Mouse (Mus musculus) left cerebral cortex, adult 8-10 months (tissue): ENCODE measurements at regions not wholly inside any gene's neighbourhood (a gene's known extent, or its start where the extent isn't known, plus 50 kb on each side); places are given as distances from the start of the nearest gene placed in this dataset.
A peak's percentile ranks its signal among the peaks of the same experiment; 100 is the strongest.

Source experiments
- DNase-seq, 2 experiments: peaks; one replicate each; pipeline ENCODE4 v3.0.0; 2022; ENCODE audit warnings: low spot score in 2 of 2

GRCm38 (mm10) chr16:84581166-84581565 lies 66.2 kb downstream of the A730009L09Rik start:
- DNase-seq: no peak

- DNase-seq: peak in 1 of 2 experiments; percentile 44
Measured at GRCm38 (mm10) chr16:84583323-84583722, 68.4 kb downstream of the A730009L09Rik start.

- no peak for DNase-seq
Measured at GRCm38 (mm10) chr16:84583773-84584229, 68.9 kb downstream of the A730009L09Rik start.

- DNase-seq: no peak
Measured at GRCm38 (mm10) chr16:84584724-84585399, 69.9 kb downstream of the A730009L09Rik start.

GRCm38 (mm10) chr16:84592978-84593377 lies 78.1 kb downstream of the A730009L09Rik start:
- no peak for DNase-seq

GRCm38 (mm10) chr16:84602969-84603368 lies 88.0 kb downstream of the A730009L09Rik start:
- DNase-seq: no peak

- DNase-seq: no peak
Measured at GRCm38 (mm10) chr16:84603465-84604205, 88.7 kb downstream of the A730009L09Rik start.

GRCm38 (mm10) chr16:84604272-84604975 lies 89.5 kb downstream of the A730009L09Rik start:
- DNase-seq: peak in 1 of 2 experiments; percentile 7

GRCm38 (mm10) chr16:84606010-84606803 lies 91.3 kb downstream of the A730009L09Rik start:
- no peak for DNase-seq

GRCm38 (mm10) chr16:84606804-84607095 lies 91.8 kb downstream of the A730009L09Rik start:
- no peak for DNase-seq

- DNase-seq: no peak
Measured at GRCm38 (mm10) chr16:84607503-84607902, 92.6 kb downstream of the A730009L09Rik start.

GRCm38 (mm10) chr16:84615683-84616082 lies 100.8 kb downstream of the A730009L09Rik start:
- DNase-seq: no peak

- no peak for DNase-seq
Measured at GRCm38 (mm10) chr16:84616132-84616531, 101.2 kb downstream of the A730009L09Rik start.

GRCm38 (mm10) chr16:84618379-84618778 lies 103.5 kb downstream of the A730009L09Rik start:
- DNase-seq: no peak

- no peak for DNase-seq
Measured at GRCm38 (mm10) chr16:84619876-84620275, 105.0 kb downstream of the A730009L09Rik start.

GRCm38 (mm10) chr16:84620861-84621260 lies 105.9 kb downstream of the A730009L09Rik start:
- no peak for DNase-seq

GRCm38 (mm10) chr16:84621300-84622031 lies 106.5 kb downstream of the A730009L09Rik start:
- peak in 1 of 2 experiments; percentile 10 for DNase-seq

GRCm38 (mm10) chr16:84623346-84624085 lies 108.6 kb downstream of the A730009L09Rik start:
- no peak for DNase-seq

- DNase-seq: no peak
Measured at GRCm38 (mm10) chr16:84624443-84625109, 109.7 kb downstream of the A730009L09Rik start.
